Mouse (Mus musculus) CH12.LX (cell line): Measurements from ENCODE around the gene Pmf1. TPM values are rescaled to one million over a fixed set of nuclear protein-coding genes. Genes with fewer than 3 reads are reported as not detected.

Experiments used
- DNase-seq: peaks from one replicate; pipeline ENCODE4 v3.0.0-alpha.2; 2013; ENCODE audit errors: extremely low read depth
- H3K27ac ChIP-seq: 2 replicates; pipeline ENCODE4 v1.5.1; 2012; ENCODE audit warnings: low read depth, mild to moderate bottlenecking, control low read depth, moderate library complexity; ENCODE audit not compliant: insufficient read depth
- H3K27me3 ChIP-seq: replicated peaks from 2 replicates; pipeline ENCODE3; 2012; ENCODE audit warnings: inconsistent platforms
- H3K36me3 ChIP-seq, 2 experiments: replicated peaks in 1 of 2; 2 replicates each; pipeline versions ENCODE3 to v1.6.1; 2012; ENCODE audit warnings: inconsistent platforms in 1 of 2, low read length in 1 of 2, mild to moderate bottlenecking in 1 of 2, mixed read lengths in 1 of 2, moderate library complexity in 1 of 2; ENCODE audit not compliant: control insufficient read depth in 1 of 2, insufficient read depth in 1 of 2
- H3K4me1 ChIP-seq, 2 experiments: 2 replicates each; pipeline ENCODE4 v1.6.1; 2012; ENCODE audit warnings: inconsistent platforms in 1 of 2, moderate library complexity in 1 of 2; ENCODE audit not compliant: insufficient read depth in 2 of 2, control insufficient read depth in 1 of 2
- H3K4me2 ChIP-seq: 2 replicates; pipeline ENCODE4 v1.6.1; 2012; ENCODE audit warnings: low read depth, mild to moderate bottlenecking, control low read depth; ENCODE audit not compliant: poor library complexity, insufficient read depth, severe bottlenecking
- H3K4me3 ChIP-seq, 3 experiments: fragments of 150-350 bp in 1 of 3; sonication (generic) in 1 of 3; replicated peaks in 1 of 3; 2 replicates each; pipeline versions ENCODE3 to v1.5.1; 2011 to 2012; ENCODE audit warnings: low read depth in 2 of 3, low read length in 2 of 3, mild to moderate bottlenecking in 2 of 3, moderate library complexity in 2 of 3, control low read depth in 1 of 3, improper control_type of control experiment in 1 of 3, inconsistent platforms in 1 of 3, mixed read lengths in 1 of 3; ENCODE audit not compliant: poor library complexity in 1 of 3
- H3K79me2 ChIP-seq: replicated peaks from 2 replicates; pipeline ENCODE4 v1.6.1; 2012; ENCODE audit warnings: mild to moderate bottlenecking, moderate library complexity; ENCODE audit not compliant: control insufficient read depth, poor library complexity, insufficient read depth, severe bottlenecking; ENCODE audit errors: extremely low read depth
- H3K9ac ChIP-seq: 2 replicates; pipeline ENCODE4 v1.6.1; 2012; ENCODE audit warnings: low read depth, mild to moderate bottlenecking, control low read depth, moderate library complexity; ENCODE audit not compliant: insufficient read depth
- H3K9me3 ChIP-seq: replicated peaks from 2 replicates; pipeline ENCODE3; 2012; ENCODE audit warnings: low read length, inconsistent platforms, mixed read lengths
- CHD1 ChIP-seq: IDR thresholded peaks from 2 replicates; pipeline ENCODE4 v1.6.1; 2012; ENCODE audit warnings: low read depth, low read length, improper control_type of control experiment, inconsistent platforms
- CHD2 ChIP-seq: IDR thresholded peaks from 2 replicates; pipeline ENCODE4 v1.6.1; 2011; ENCODE audit warnings: low read length, improper control_type of control experiment
- CTCF ChIP-seq, 2 experiments: IDR thresholded peaks in 1 of 2; conservative IDR thresholded peaks in 1 of 2; 2 replicates each; pipeline ENCODE4 v1.5.1; 2011 to 2012; ENCODE audit warnings: low read depth in 2 of 2, low read length in 2 of 2, improper control_type of control experiment in 1 of 2, inconsistent platforms in 1 of 2, mild to moderate bottlenecking in 1 of 2, moderate library complexity in 1 of 2
- E2F4 ChIP-seq: IDR thresholded peaks from 2 replicates; pipeline ENCODE4 v1.6.1; 2011; ENCODE audit warnings: low read depth, low read length, improper control_type of control experiment; ENCODE audit not compliant: insufficient replicate concordance
- ELF1 ChIP-seq: IDR thresholded peaks from 2 replicates; pipeline ENCODE4 v1.6.1; 2014; ENCODE audit warnings: low read depth, mild to moderate bottlenecking, inconsistent platforms, low read length, improper control_type of control experiment
- GABPA ChIP-seq: IDR thresholded peaks from 2 replicates; pipeline ENCODE4 v1.6.1; 2012; ENCODE audit warnings: low read depth, low read length, improper control_type of control experiment, inconsistent platforms; ENCODE audit not compliant: insufficient replicate concordance
- HCFC1 ChIP-seq: IDR thresholded peaks from 2 replicates; pipeline ENCODE4 v1.6.1; 2012; ENCODE audit warnings: low read depth, mild to moderate bottlenecking, inconsistent platforms, low read length, improper control_type of control experiment
- JUN ChIP-seq: IDR thresholded peaks from 2 replicates; pipeline ENCODE4 v1.6.1; 2011; ENCODE audit warnings: low read depth, mild to moderate bottlenecking, low read length, improper control_type of control experiment, moderate library complexity; ENCODE audit not compliant: insufficient read depth
- JUND ChIP-seq: conservative IDR thresholded peaks from 2 replicates; pipeline ENCODE4 v1.6.1; 2011; ENCODE audit warnings: low read depth, low read length, improper control_type of control experiment
- KAT2A ChIP-seq: IDR thresholded peaks from 2 replicates; pipeline ENCODE4 v1.6.1; 2012; ENCODE audit warnings: low read length, improper control_type of control experiment, inconsistent platforms; ENCODE audit not compliant: insufficient replicate concordance
- MAFK ChIP-seq: IDR thresholded peaks from 2 replicates; pipeline ENCODE4 v1.6.1; 2011; ENCODE audit warnings: low read length, improper control_type of control experiment; ENCODE audit not compliant: insufficient replicate concordance
- MAZ ChIP-seq: IDR thresholded peaks from 2 replicates; pipeline ENCODE4 v1.6.1; 2012; ENCODE audit warnings: low read depth, mild to moderate bottlenecking, inconsistent platforms, low read length, improper control_type of control experiment, moderate library complexity
- MEF2A ChIP-seq: IDR thresholded peaks from 2 replicates; pipeline ENCODE4 v1.6.1; 2014; ENCODE audit warnings: low read depth, mild to moderate bottlenecking, inconsistent platforms, low read length, improper control_type of control experiment, borderline replicate concordance
- NELFE ChIP-seq: IDR thresholded peaks from 2 replicates; pipeline ENCODE4 v1.6.1; 2011; ENCODE audit warnings: low read depth, low read length, improper control_type of control experiment
- NRF1 ChIP-seq: IDR thresholded peaks from 2 replicates; pipeline ENCODE4 v1.6.1; 2014; ENCODE audit warnings: low read depth, mild to moderate bottlenecking, inconsistent platforms, low read length, improper control_type of control experiment, moderate library complexity
- PAX5 ChIP-seq: IDR thresholded peaks from 2 replicates; pipeline ENCODE4 v1.6.1; 2012; ENCODE audit warnings: low read length, inconsistent platforms, mixed read lengths
- POLR2AphosphoS2 ChIP-seq: IDR thresholded peaks from 2 replicates; pipeline ENCODE4 v1.6.1; 2011; ENCODE audit warnings: low read depth, low read length, improper control_type of control experiment
- RCOR1 ChIP-seq: conservative IDR thresholded peaks from 2 replicates; pipeline ENCODE4 v1.6.1; 2012; ENCODE audit warnings: low read depth, mild to moderate bottlenecking, inconsistent platforms, low read length, improper control_type of control experiment
- SIN3A ChIP-seq: IDR thresholded peaks from 2 replicates; pipeline ENCODE4 v1.6.1; 2012; ENCODE audit warnings: low read length, improper control_type of control experiment, inconsistent platforms
- SMC3 ChIP-seq: IDR thresholded peaks from 2 replicates; pipeline ENCODE4 v1.6.1; 2011; ENCODE audit warnings: low read depth, low read length, improper control_type of control experiment
- TBP ChIP-seq: conservative IDR thresholded peaks from 2 replicates; pipeline ENCODE4 v1.6.1; 2011; ENCODE audit warnings: low read depth, low read length, improper control_type of control experiment
- UBTF ChIP-seq: IDR thresholded peaks from 2 replicates; pipeline ENCODE4 v1.6.1; 2012; ENCODE audit warnings: low read depth, mild to moderate bottlenecking, inconsistent platforms, low read length, improper control_type of control experiment, moderate library complexity
- ZC3H11A ChIP-seq: IDR thresholded peaks from 2 replicates; pipeline ENCODE4 v1.6.1; 2012; ENCODE audit warnings: low read depth, mild to moderate bottlenecking, inconsistent platforms, low read length, improper control_type of control experiment
- ZKSCAN1 ChIP-seq: IDR thresholded peaks from 2 replicates; pipeline ENCODE4 v1.6.1; 2012; ENCODE audit warnings: low read depth, inconsistent platforms, low read length, improper control_type of control experiment, borderline replicate concordance
- ZMIZ1 ChIP-seq: IDR thresholded peaks from 2 replicates; pipeline ENCODE4 v1.6.1; 2012; ENCODE audit warnings: low read depth, mild to moderate bottlenecking, inconsistent platforms, low read length, improper control_type of control experiment
- ZNF384 ChIP-seq: IDR thresholded peaks from 2 replicates; pipeline ENCODE4 v1.6.1; 2012; ENCODE audit warnings: low read depth, low read length, improper control_type of control experiment, inconsistent platforms
- dilution Hi-C: fragments of 300-500 bp; cut with MboI; formaldehyde crosslinking; loops from 2 replicates; pipeline ENCODE4 v1.14.3; 2020; ENCODE audit warnings: low sequenced_read_pairs; ENCODE audit not compliant: extremely low pct_unique_long_range_greater_than_20kb, extremely low pct_ligation_motif_present
- in situ Hi-C: fragments of 300-500 bp; cut with MboI; formaldehyde crosslinking; loops from 3 replicates; pipeline ENCODE4 v1.14.3; 2019; ENCODE audit warnings: low sequenced_read_pairs, low pct_ligation_motif_present, low pct_unique_long_range_greater_than_20kb, mixed read lengths
- polyA plus RNA-seq: library from polyadenylated mRNA; unstranded; fragments of >175 nt; gene quantifications from 2 replicates; pipeline ENCODE4 v1.2.1, GENCODE M21; 2012; ENCODE audit warnings: low read depth; ENCODE audit not compliant: insufficient read length
- total RNA-seq, 2 experiments: library from RNA; depleted of rRNA; stranded (reverse); fragments of 300-350 nt in 1 of 2; fragments of >200 nt in 1 of 2; gene quantifications; 2 replicates each; pipeline ENCODE4 v1.2.3; 2012 to 2014

The Pmf1 gene
- total and polyA plus RNA-seq, 3 experiments = 99.9 to 144 (median 104) TPM

DNA sequence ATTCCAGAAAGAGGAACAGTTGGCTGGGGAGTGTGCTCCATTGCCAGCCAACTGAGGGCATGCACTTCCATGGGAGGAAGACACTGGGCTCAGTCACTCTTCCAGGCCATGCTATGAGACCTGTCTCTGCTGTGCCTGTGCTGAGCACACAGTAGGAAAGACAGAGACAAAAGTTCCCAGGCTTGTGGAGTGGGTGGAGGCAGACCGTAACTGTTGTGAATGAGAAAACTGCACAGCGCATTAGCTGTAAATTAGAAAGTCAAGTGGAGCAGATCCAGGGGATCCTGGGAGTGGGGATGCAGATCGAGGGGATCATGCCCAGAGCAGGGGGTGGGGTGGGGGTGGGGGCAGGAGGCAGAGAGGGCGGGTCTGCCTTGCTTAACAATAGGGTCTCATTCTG lies 29.5 kb upstream of the Pmf1 start:
- DNase-seq = no peak
- dilution Hi-C loops (no loop called here), in situ Hi-C loops (no loop called here)
- H3K79me2 ChIP-seq = no peaks in the 10 kb centered on the region
- peaks cover 0 to 33% of the 10 kb centered on the region in 2 experiments for H3K36me3 ChIP-seq
- H3K4me1 ChIP-seq = peaks cover 0 to 23% of the 10 kb centered on the region in 2 experiments; a peak in 2 of 4 replicates
- no peaks in the 10 kb centered on the region for H3K9me3 ChIP-seq
- no peak for TF ChIP-seq HCFC1
- no peak for TF ChIP-seq NELFE
- no peak for TF ChIP-seq ELF1
- no peak for TF ChIP-seq CTCF (conservative IDR thresholded peaks at IDR 0.05 in 1 of 2, IDR thresholded peaks at IDR 0.05 in 1 of 2; ENCODE audit: low read depth in 2 of 2, low read length in 2 of 2)
- TF ChIP-seq RCOR1 = no peak
- TF ChIP-seq JUND = no peak
- TF ChIP-seq GABPA = no peak
- TF ChIP-seq UBTF = no peak
- TF ChIP-seq ZC3H11A = no peak
- TF ChIP-seq E2F4 = no peak
- TF ChIP-seq ZKSCAN1 = no peak
- TF ChIP-seq TBP = no peak
- no peak for TF ChIP-seq MEF2A
- TF ChIP-seq KAT2A = no peak
- TF ChIP-seq ZNF384 = no peak
- no peak for TF ChIP-seq MAZ
- no peak for TF ChIP-seq SMC3
- no peaks in the 10 kb centered on the region for H3K27me3 ChIP-seq
- H3K4me3 ChIP-seq = no peak overlapping the region
- H3K27ac ChIP-seq = no peak overlapping the region
- no peak overlapping the region for H3K4me2 ChIP-seq
- H3K9ac ChIP-seq = no peak overlapping the region

DNA sequence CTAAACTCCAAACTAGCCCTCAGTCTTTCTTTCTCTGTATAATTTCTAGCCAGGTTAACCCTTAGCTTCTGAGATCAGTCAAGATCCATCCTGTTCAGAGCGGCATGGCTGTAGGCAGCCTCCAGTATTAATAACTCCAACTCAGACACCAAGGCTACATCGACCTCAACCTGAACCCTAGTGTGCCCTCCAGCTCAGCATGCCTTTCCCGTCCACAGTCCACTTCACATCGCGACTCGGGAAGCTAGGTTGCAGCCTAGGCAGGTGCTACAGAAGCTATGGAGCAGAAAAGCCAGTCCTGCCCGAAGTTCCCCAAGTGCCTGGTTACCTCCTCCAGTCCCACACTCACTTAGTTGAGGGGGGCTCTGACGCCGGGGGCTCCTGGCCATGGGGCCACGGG lies 27.3 kb upstream of the Pmf1 start:
- Histone ChIP-seq H3K9ac (no peak overlapping the region), H3K36me3 (peaks cover 0 to 33% of the 10 kb centered on the region in 2 experiments), H3K4me1 (peaks cover 0 to 23% of the 10 kb centered on the region in 2 experiments; a peak in 2 of 4 replicates), H3K79me2 (no peaks in the 10 kb centered on the region), H3K27me3 (no peaks in the 10 kb centered on the region), H3K27ac (no peak overlapping the region), H3K4me2 (no peak overlapping the region), H3K9me3 (no peaks in the 10 kb centered on the region)
- dilution Hi-C loops (no loop called here), in situ Hi-C loops (no loop called here)
- DNase-seq = no peak
- TF ChIP-seq MEF2A (no peak), PAX5 (no peak), ZMIZ1 (no peak), CHD2 (no peak), POLR2AphosphoS2 (no peak), CHD1 (no peak), NELFE (no peak), CTCF (conservative IDR thresholded peaks at IDR 0.05 in 1 of 2, IDR thresholded peaks at IDR 0.05 in 1 of 2; ENCODE audit: low read depth in 2 of 2, low read length in 2 of 2) (no peak), ELF1 (no peak), RCOR1 (no peak), NRF1 (no peak), JUN (no peak), MAZ (no peak), MAFK (no peak), SIN3A (no peak)
- TF ChIP-seq, all 38 proteins: peak for 0
- H3K4me3 ChIP-seq = no peak overlapping the region
